Mouse (Mus musculus) ES-E14 (cell line): ENCODE results near the gene Gm10260.

Experiments
- CHD2 ChIP-seq: IDR thresholded peaks from 2 replicates; pipeline ENCODE4 v1.6.1; 2014; ENCODE audit warnings: mild to moderate bottlenecking, low read depth, low read length, inconsistent platforms
- HCFC1 ChIP-seq: IDR thresholded peaks from 2 replicates; pipeline ENCODE4 v1.6.1; 2012; ENCODE audit warnings: low read length, inconsistent platforms, borderline replicate concordance; ENCODE audit not compliant: insufficient read depth
- MAFK ChIP-seq: IDR thresholded peaks from 2 replicates; pipeline ENCODE4 v1.6.1; 2014; ENCODE audit warnings: mild to moderate bottlenecking, low read depth, low read length, inconsistent platforms; ENCODE audit not compliant: insufficient read depth
- ZC3H11A ChIP-seq: IDR thresholded peaks from 2 replicates; pipeline ENCODE4 v1.6.1; 2012; ENCODE audit warnings: low read depth, mild to moderate bottlenecking, inconsistent platforms, low read length, borderline replicate concordance
- ZNF384 ChIP-seq: IDR thresholded peaks from 2 replicates; pipeline ENCODE4 v1.6.1; 2012; ENCODE audit warnings: low read depth, low read length, inconsistent platforms

- TF ChIP-seq HCFC1 (no peak), CHD2 (no peak), ZNF384 (no peak), MAFK (no peak), ZC3H11A (no peak)
Observed at GRCm38 (mm10) chr13:97782063-97782462, 21.6 kb upstream of the Gm10260 start.
